Mouse (Mus musculus) midbrain, embryonic 13.5 days (tissue): Measurements from ENCODE around the gene Naa40. TPM values are rescaled to one million over a fixed set of nuclear protein-coding genes. Genes with fewer than 3 reads are reported as not detected.

Source experiments
- ATAC-seq: fragments of 200-750 bp; cut with Nextera tagmentation; 2 replicates; pipeline ENCODE4 v1.8.0; 2017; ENCODE audit warnings: mild to moderate bottlenecking, moderate TSS enrichment, moderate library complexity
- H3K27ac ChIP-seq: fragments of 300-500 bp; sonication (generic); 2 replicates; pipeline ENCODE4 v1.5.1; 2015; ENCODE audit warnings: inconsistent platforms, mild to moderate bottlenecking, moderate library complexity
- H3K27me3 ChIP-seq: fragments of 300-500 bp; sonication (generic); 2 replicates; pipeline ENCODE4 v1.6.1; 2015; ENCODE audit warnings: mild to moderate bottlenecking, inconsistent platforms
- H3K36me3 ChIP-seq: fragments of 300-500 bp; sonication (generic); 2 replicates; pipeline ENCODE4 v1.6.1; 2015; ENCODE audit warnings: mild to moderate bottlenecking, inconsistent platforms
- H3K4me1 ChIP-seq: fragments of 300-500 bp; sonication (generic); replicated peaks from 2 replicates; pipeline ENCODE4 v1.6.1; 2015; ENCODE audit warnings: inconsistent platforms
- H3K4me2 ChIP-seq: fragments of 300-500 bp; sonication (generic); replicated peaks from 2 replicates; pipeline ENCODE4 v1.6.1; 2015; ENCODE audit warnings: moderate library complexity, mild to moderate bottlenecking, inconsistent platforms
- H3K4me3 ChIP-seq: fragments of 300-500 bp; sonication (generic); replicated peaks from 2 replicates; pipeline ENCODE4 v1.5.1; 2015; ENCODE audit warnings: mild to moderate bottlenecking, inconsistent platforms
- H3K9ac ChIP-seq: fragments of 300-500 bp; sonication (generic); replicated peaks from 2 replicates; pipeline ENCODE4 v1.6.1; 2015; ENCODE audit warnings: mild to moderate bottlenecking, inconsistent platforms
- H3K9me3 ChIP-seq: fragments of 300-500 bp; sonication (generic); 2 replicates; pipeline ENCODE4 v1.6.1; 2016; ENCODE audit warnings: mild to moderate bottlenecking, inconsistent platforms
- WGBS: fragments of 180-500 bp; shearing (Covaris S2); methylation state at CpG from one replicate; pipeline ENCODE4 v1.1.7; 2015; 5-methylcytosine and 5-hydroxymethylcytosine counted together
- polyA plus RNA-seq: library from polyadenylated mRNA; unstranded; fragments of >200 nt; fragmentation: Nextera tagmentation; extraction: Ambion mirVana; gene quantifications from 2 replicates; pipeline ENCODE4 v1.2.1, GENCODE M21; 2015

Gene Naa40
- polyA plus RNA-seq, 1 experiment from 2014 or later: 73.7 TPM

DNA sequence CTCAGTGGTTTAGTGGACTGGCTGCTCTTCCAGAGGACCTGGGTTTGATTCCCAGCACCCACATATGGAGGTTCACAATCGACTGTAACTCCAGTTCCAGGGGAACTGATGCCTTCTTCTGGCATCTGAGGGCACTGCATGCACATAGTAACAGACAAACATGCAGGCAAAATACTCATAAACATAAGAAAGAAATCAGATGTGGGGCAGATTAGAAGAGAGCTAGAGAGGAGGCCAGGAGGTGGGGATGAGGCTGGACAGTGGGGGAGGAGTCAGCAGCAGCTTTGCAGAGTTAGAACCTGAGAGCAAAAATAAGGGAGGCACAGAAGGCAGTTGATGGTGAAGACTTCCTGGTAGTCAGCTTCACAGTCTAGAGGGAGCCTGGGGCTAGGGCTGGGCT is 21.6 kb upstream of the Naa40 start:
- no peaks in the 10 kb centered on the region for H3K9me3 ChIP-seq
- no peak overlapping the region for H3K4me2 ChIP-seq
- no peak for ATAC-seq
- no peaks in the 10 kb centered on the region for H3K36me3 ChIP-seq
- H3K4me3 ChIP-seq: no peak overlapping the region
- no peak overlapping the region for H3K9ac ChIP-seq
- H3K27me3 ChIP-seq: no peaks in the 10 kb centered on the region
- no peak overlapping the region for H3K27ac ChIP-seq
- WGBS: 87% methylated on average over 1 of the region's 1 CpGs
- H3K4me1 ChIP-seq: peaks cover 37% of the 10 kb centered on the region

DNA sequence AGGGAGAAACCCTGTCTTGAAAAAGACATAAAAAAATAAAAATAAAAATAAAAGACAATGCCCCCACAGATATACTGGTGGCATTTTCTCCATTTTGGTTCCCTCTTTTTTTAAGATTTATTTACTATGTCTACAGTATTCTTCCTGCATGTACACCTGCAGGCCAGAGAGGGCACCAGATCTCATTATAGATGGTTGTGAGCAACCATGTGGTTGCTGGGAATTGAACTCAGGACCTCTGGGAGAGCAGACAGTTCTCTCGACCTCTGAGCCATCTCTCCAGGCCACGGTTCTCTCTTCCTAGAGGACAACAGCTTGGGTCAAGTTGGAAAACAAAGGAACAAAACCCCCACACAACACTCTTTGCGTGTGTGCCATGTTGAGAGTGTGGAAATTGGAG is 21.0 kb upstream of the Naa40 start:
- H3K9ac ChIP-seq: no peak overlapping the region
- H3K9me3 ChIP-seq: no peaks in the 10 kb centered on the region
- H3K27me3 ChIP-seq: no peaks in the 10 kb centered on the region
- no peak overlapping the region for H3K4me3 ChIP-seq
- no peaks in the 10 kb centered on the region for H3K36me3 ChIP-seq
- ATAC-seq: no peak
- 98% methylated on average over 3 of the region's 3 CpGs for WGBS
- no peak overlapping the region for H3K4me2 ChIP-seq
- peaks cover 31% of the 10 kb centered on the region for H3K4me1 ChIP-seq
- H3K27ac ChIP-seq: no peak overlapping the region

DNA sequence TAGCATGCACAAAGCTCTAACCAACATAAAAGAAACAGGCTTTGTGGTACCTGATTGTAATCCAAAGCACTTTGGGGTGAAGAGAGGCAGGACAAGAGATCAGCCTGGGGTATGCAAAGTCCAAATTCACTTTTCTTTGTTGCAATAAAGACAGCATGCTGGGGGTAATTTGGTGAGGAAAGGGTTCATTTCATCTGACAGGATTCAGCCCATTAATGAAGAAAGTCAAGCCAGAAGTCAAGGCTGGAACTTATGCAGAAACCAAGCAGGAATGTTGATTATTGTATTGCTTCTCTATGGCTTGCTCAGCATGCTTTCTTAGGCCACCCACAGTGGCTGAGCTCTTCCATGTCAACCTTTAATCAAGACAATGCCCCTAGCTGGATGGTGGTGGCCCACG is 20.5 kb upstream of the Naa40 start:
- no peak for ATAC-seq
- Histone ChIP-seq H3K36me3 (no peaks in the 10 kb centered on the region), H3K9ac (no peak overlapping the region), H3K4me1 (peaks cover 26% of the 10 kb centered on the region), H3K4me2 (no peak overlapping the region), H3K27me3 (no peaks in the 10 kb centered on the region), H3K27ac (no peak overlapping the region), H3K9me3 (no peaks in the 10 kb centered on the region), H3K4me3 (no peak overlapping the region)
- 86% methylated on average over 1 of the region's 1 CpGs for WGBS

DNA sequence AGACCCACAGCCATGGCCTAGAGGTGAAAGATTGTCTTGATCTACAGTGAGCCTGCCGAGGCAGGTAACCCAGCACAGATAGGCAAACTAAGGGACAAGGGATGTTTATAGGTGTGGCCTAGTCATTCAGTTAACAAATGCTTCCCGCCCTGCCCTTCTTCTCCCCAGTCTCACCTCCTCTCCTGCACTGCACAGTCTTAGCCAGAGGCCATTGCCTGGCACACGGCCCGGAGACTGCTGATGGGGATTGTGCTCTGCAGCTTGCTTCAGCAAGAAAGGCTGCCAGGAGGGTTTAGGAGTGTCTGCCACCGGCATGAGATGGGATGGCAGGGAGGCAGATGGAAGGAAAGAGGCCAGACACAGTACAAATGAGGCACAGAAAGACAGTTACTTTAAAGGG is 16.9 kb upstream of the Naa40 start:
- Histone ChIP-seq H3K9ac (no peak overlapping the region), H3K9me3 (no peaks in the 10 kb centered on the region), H3K27me3 (no peaks in the 10 kb centered on the region), H3K27ac (no peak overlapping the region), H3K4me1 (no peaks in the 10 kb centered on the region), H3K36me3 (no peaks in the 10 kb centered on the region), H3K4me3 (no peak overlapping the region), H3K4me2 (no peak overlapping the region)
- ATAC-seq: no peak
- 84% methylated on average over 5 of the region's 5 CpGs for WGBS

DNA sequence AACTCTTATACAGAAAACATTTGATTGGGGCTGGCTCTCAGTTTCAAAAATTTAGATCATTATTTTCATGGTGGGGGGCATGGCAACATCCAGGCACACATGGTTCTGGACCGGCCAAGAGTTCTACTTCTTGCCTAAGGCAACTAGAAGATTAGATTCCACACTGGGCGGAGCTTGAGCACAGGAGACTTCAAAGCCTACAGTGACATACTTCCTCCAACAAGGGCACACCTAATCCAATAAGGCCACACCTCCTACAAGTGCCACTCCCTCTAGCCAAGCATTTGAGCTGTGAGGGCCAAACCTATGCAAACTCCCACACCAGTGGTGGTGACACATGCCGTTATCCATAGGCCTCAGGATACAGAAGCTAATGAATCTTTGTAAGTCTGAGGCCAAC is 5.0 kb upstream of the Naa40 start:
- Histone ChIP-seq H3K4me3 (no peak overlapping the region), H3K4me2 (no peak overlapping the region), H3K9ac (no peak overlapping the region), H3K27ac (no peak overlapping the region), H3K4me1 (peaks cover 4% of the 10 kb centered on the region), H3K27me3 (0 out of 2 replicates have a peak, but pooled peaks cover 10% of the 10 kb centered on the region), H3K9me3 (no peaks in the 10 kb centered on the region), H3K36me3 (no peaks in the 10 kb centered on the region)
- no peak for ATAC-seq
- 93% methylated on average over 3 of the region's 3 CpGs for WGBS

DNA sequence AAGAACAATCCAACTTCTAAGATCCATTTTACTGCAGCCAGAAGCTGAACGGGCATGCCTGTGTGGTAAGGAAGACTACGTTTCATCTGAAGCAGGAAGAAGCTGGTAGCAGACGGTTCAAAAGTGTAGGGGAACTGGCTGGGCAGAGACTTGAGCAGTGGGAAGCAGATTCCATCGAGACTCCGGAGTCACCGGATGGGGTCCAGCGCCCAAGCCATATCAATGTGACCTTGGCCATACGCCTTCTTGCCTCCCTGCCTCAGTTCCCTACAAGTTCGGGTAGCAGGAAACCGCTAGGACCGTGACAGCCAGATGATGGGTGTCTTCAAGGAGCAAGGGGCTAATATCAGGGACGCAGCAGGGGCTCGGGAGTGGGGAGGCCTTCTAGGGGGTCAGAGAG is 692 bp downstream of the Naa40 start:
- Histone ChIP-seq H3K4me1 (peaks cover 32% of the 10 kb centered on the region), H3K4me2 (peak overlapping the region; percentile 79), H3K4me3 (peak overlapping the region; percentile 56), H3K9ac (peak overlapping the region; percentile 73), H3K36me3 (no peaks in the 10 kb centered on the region), H3K27ac (peak overlapping the region; percentile 86), H3K9me3 (no peaks in the 10 kb centered on the region), H3K27me3 (0 out of 2 replicates have a peak, but pooled peaks cover 10% of the 10 kb centered on the region)
- 4% methylated on average over 13 of the region's 13 CpGs for WGBS
- 0 out of 2 replicates have a peak, but pooled peaks have one; percentile 1 for ATAC-seq

DNA sequence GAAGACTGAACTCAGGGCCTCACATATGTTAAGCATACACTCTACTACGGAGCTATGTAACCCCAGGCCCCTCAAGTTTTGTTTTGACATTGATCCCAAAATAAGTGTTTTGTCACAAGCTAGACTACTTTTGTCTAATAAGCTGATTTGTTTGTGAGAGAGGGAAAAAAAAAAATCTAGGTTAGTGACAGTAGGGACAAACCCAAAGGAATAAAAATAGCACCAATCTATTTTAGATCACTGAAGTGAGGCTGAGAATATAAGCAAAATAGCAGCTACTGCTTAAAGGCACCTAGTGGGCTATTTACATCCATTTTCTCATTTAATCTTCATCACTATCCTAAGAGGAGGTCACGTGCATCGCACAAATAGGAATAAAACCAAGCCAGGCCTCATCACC is 1.4 kb downstream of the Naa40 start:
- no peak for ATAC-seq
- Histone ChIP-seq H3K9me3 (no peaks in the 10 kb centered on the region), H3K4me1 (peaks cover 32% of the 10 kb centered on the region), H3K9ac (peak overlapping the region; percentile 73), H3K4me2 (peak overlapping the region; percentile 79), H3K36me3 (no peaks in the 10 kb centered on the region), H3K27ac (no peak overlapping the region), H3K4me3 (peak overlapping the region; percentile 56), H3K27me3 (0 out of 2 replicates have a peak, but pooled peaks cover 10% of the 10 kb centered on the region)
- 83% methylated on average over 3 of the region's 3 CpGs for WGBS

DNA sequence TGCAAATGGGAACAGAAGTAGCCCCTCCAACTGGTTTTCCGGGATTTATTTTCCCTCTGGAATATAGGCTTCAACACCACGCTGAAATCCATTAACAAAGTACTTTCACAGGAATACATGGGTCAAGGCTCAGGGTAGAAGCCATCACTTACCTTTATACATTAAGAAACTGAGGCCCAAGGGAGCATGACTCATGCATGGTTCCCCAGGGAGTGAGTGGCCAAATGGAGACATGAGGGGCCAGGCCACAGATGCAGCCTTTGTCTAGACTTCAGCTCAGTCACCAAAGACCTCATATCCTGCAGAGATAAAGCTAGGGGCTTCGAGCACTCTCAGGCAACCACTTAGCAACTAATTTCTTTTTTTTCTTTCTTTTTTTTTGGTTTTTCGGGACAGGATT is 4.2 kb downstream of the Naa40 start:
- peaks cover 20% of the 10 kb centered on the region for H3K36me3 ChIP-seq
- no peak overlapping the region for H3K4me2 ChIP-seq
- 82% methylated on average over 4 of the region's 4 CpGs for WGBS
- H3K27ac ChIP-seq: no peak overlapping the region
- H3K9ac ChIP-seq: no peak overlapping the region
- H3K4me3 ChIP-seq: no peak overlapping the region
- ATAC-seq: no peak
- H3K27me3 ChIP-seq: no peaks in the 10 kb centered on the region
- H3K9me3 ChIP-seq: no peaks in the 10 kb centered on the region
- H3K4me1 ChIP-seq: peaks cover 32% of the 10 kb centered on the region

DNA sequence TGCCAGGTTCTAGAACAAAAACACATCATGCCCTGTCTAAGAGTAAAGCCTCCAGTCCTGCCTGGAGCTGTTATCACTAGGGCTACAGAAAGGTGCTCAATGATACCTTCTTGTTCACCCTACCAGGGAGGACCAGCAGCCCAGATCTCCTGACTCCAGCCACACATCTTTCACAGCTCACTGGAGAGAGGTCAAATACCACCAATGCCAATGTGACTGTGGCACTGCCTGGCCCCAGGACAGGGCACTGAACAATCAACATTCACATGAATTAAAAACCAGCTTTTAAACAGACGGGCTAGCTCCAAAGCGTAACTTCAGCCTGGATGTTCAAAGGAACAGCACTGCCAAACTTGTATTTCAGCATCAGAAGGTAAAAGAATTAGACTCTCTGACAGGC is 5.0 kb downstream of the Naa40 start:
- no peak overlapping the region for H3K4me2 ChIP-seq
- no peaks in the 10 kb centered on the region for H3K9me3 ChIP-seq
- H3K27ac ChIP-seq: no peak overlapping the region
- peaks cover 26% of the 10 kb centered on the region for H3K36me3 ChIP-seq
- no peak for ATAC-seq
- peaks cover 28% of the 10 kb centered on the region for H3K4me1 ChIP-seq
- H3K4me3 ChIP-seq: no peak overlapping the region
- H3K9ac ChIP-seq: no peak overlapping the region
- 91% methylated on average over 2 of the region's 2 CpGs for WGBS
- no peaks in the 10 kb centered on the region for H3K27me3 ChIP-seq

DNA sequence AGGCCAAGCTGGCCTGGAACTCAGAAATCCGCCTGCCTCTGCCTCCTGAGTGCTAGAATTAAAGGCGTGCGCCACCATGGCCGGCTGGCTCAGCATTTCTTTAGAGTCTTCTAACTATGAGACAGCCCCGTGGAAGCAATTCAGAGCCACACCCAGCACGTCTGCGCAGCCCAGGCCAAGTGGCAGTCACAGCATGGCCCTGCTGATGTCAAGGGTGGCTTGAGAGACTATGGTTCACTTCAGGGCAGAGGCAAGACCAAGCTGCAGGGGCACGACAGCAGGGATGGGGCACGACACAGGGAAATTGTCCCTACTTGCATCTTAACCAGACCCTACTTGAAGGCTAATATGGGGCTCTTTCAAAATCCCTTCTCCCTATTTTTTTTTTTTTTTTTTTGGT is 5.5 kb downstream of the Naa40 start:
- 92% methylated on average over 9 of the region's 9 CpGs for WGBS
- Histone ChIP-seq H3K9ac (no peak overlapping the region), H3K4me3 (no peak overlapping the region), H3K27ac (no peak overlapping the region), H3K4me1 (peaks cover 28% of the 10 kb centered on the region), H3K4me2 (no peak overlapping the region), H3K9me3 (no peaks in the 10 kb centered on the region), H3K27me3 (no peaks in the 10 kb centered on the region), H3K36me3 (peaks cover 31% of the 10 kb centered on the region)
- ATAC-seq: no peak

DNA sequence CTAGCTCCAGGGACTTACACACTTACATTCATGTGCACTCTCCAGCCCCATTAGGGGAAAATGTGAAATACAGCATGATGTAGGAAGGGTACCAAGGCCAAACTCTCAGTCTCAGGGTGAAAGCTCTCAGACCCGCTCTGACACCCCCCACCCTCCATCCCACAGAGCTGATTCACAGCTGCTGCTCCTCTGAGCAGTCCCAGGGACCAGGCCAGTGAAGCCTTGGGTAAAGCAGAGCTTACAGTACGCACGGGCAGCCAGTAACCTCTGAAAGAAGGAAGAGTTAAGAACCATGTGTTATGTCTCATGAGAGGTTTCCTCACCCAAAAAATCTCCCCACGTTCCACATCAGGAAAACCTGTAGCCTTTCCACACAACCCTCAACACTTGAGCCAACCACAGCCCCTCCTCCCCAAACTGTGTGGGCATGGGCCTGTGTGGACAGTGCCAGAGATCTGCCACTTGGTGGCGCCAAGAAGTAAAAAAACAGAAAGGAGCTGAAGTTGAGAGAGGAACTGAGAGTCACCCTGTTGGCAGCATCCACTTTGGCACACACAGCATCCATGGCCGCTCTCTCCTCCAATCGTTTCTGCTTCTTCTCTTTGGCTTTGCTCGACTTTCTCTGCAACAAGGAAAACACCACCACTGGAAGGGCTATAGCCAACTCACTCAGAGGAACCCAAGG is 6.3 kb downstream of the Naa40 start:
- WGBS: 62% methylated on average over 8 of the region's 8 CpGs
- H3K9ac ChIP-seq: no peak overlapping the region
- H3K4me3 ChIP-seq: no peak overlapping the region
- no peaks in the 10 kb centered on the region for H3K9me3 ChIP-seq
- H3K4me2 ChIP-seq: no peak overlapping the region
- H3K36me3 ChIP-seq: peaks cover 39% of the 10 kb centered on the region
- no peaks in the 10 kb centered on the region for H3K27me3 ChIP-seq
- peak; percentile 93 for ATAC-seq
- H3K27ac ChIP-seq: no peak overlapping the region
- H3K4me1 ChIP-seq: peaks cover 21% of the 10 kb centered on the region

DNA sequence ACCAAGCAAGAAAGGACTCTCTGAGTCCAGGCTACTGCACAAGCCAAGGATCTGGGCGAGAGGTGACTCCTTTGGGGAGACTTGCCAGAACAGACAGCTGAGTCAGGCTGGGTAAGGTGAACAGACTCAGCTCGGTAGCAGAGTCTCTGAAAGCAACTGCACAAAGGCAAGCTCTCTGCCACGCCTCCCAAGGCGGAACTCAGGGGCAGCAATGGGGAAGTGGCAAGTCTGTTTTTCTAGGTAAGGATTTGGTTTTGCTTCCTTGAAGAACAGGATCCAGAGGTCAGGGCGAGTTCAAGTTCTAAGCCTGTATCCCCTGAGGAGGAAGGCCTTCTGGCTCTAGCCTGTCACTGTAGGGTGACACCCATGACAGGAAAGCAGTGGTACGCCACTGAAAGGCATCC is 14.5 kb downstream of the Naa40 start:
- Histone ChIP-seq H3K36me3 (peaks cover 59% of the 10 kb centered on the region), H3K27me3 (no peaks in the 10 kb centered on the region)

DNA sequence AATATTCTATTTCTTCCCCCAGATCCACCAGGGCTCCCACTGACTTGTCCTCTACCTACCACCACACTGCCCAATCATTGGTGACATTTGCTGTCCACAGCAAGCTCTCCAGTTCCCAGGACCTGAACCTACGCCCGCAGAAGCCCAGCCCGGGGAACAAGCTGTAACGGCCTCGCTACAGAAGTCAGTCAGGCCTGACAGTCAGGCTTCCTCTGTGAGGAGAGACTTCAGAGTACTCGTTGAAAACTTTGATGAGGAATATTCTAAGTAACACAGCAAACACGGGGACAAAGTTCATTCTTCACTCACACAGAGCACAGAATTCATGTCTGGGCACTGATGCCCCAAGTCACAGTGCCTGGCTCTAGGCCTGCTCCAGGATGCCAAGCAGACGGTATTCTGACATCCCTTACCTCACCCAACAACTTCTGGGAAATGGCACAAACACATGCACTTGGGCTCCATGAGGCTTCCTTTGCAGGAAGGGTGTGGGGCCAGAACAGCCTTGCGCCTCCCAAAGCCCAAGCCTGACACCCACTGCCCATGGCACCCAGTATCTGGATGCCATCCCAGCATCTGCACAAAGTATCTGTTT is 15.8 kb downstream of the Naa40 start:
- Histone ChIP-seq H3K27me3 (no peaks in the 10 kb centered on the region), H3K27ac (no peak overlapping the region), H3K4me3 (no peak overlapping the region), H3K9me3 (no peaks in the 10 kb centered on the region), H3K9ac (no peak overlapping the region), H3K4me1 (no peaks in the 10 kb centered on the region), H3K4me2 (no peak overlapping the region), H3K36me3 (peaks cover 46% of the 10 kb centered on the region)
- no peak for ATAC-seq
- WGBS: 85% methylated on average over 9 of the region's 9 CpGs

More for the DNA sequence above, 14.5 kb downstream of the Naa40 start:
- Histone ChIP-seq H3K9me3 (no peaks in the 10 kb centered on the region), H3K9ac (no peak overlapping the region), H3K4me1 (no peaks in the 10 kb centered on the region), H3K27ac (no peak overlapping the region), H3K4me3 (no peak overlapping the region), H3K4me2 (no peak overlapping the region)
- ATAC-seq: no peak
- 81% methylated on average over 6 of the region's 6 CpGs for WGBS
